Mouse (Mus musculus) forebrain, embryonic 12.5 days (tissue): Measurements from ENCODE around the gene Nfib. TPM values are rescaled to one million over a fixed set of nuclear protein-coding genes. Genes with fewer than 3 reads are reported as not detected.

ENCODE experiments used
- ATAC-seq: fragments of 200-750 bp; cut with Nextera tagmentation; 2 replicates; pipeline ENCODE4 v1.8.0; 2017; ENCODE audit warnings: moderate TSS enrichment; ENCODE audit not compliant: low FRiP score
- H3K27ac ChIP-seq: fragments of 300-500 bp; sonication (generic); 2 replicates; pipeline ENCODE4 v1.5.1; 2016; ENCODE audit warnings: mild to moderate bottlenecking
- H3K27me3 ChIP-seq: fragments of 300-500 bp; sonication (generic); 2 replicates; pipeline ENCODE4 v1.6.1; 2016; ENCODE audit warnings: mild to moderate bottlenecking
- H3K36me3 ChIP-seq: fragments of 300-500 bp; sonication (generic); replicated peaks from 2 replicates; pipeline ENCODE4 v1.6.1; 2016; ENCODE audit warnings: mild to moderate bottlenecking
- H3K4me1 ChIP-seq: fragments of 300-500 bp; sonication (generic); 2 replicates; pipeline ENCODE4 v1.6.1; 2016
- H3K4me2 ChIP-seq: fragments of 300-500 bp; sonication (generic); 2 replicates; pipeline ENCODE4 v1.6.1; 2016; ENCODE audit warnings: mild to moderate bottlenecking, moderate library complexity
- H3K4me3 ChIP-seq: fragments of 300-500 bp; sonication (generic); replicated peaks from 2 replicates; pipeline ENCODE4 v1.5.1; 2016; ENCODE audit warnings: mild to moderate bottlenecking
- H3K9ac ChIP-seq: fragments of 300-500 bp; sonication (generic); 2 replicates; pipeline ENCODE4 v1.6.1; 2016; ENCODE audit warnings: mild to moderate bottlenecking
- H3K9me3 ChIP-seq: fragments of 300-500 bp; sonication (generic); 2 replicates; pipeline ENCODE4 v1.6.1; 2016
- WGBS: fragments of 180-500 bp; shearing (Covaris S2); methylation state at CpG from one replicate; pipeline ENCODE4 v1.1.7; 2016; 5-methylcytosine and 5-hydroxymethylcytosine counted together
- polyA plus RNA-seq: library from polyadenylated mRNA; unstranded; fragments of >200 nt; fragmentation: Nextera tagmentation; extraction: Ambion mirVana; gene quantifications from 2 replicates; pipeline ENCODE4 v1.2.1, GENCODE M21; 2016

The Nfib gene
- polyA plus RNA-seq, 1 experiment from 2014 or later: 103 TPM

- ATAC-seq: no peak
- WGBS: 4% methylated on average over 16 of the region's 16 CpGs
- peaks cover 52% of the 10 kb centered on the region for H3K4me1 ChIP-seq
- H3K9me3 ChIP-seq: no peaks in the 10 kb centered on the region
- H3K27ac ChIP-seq: peak overlapping the region; percentile 95
- H3K9ac ChIP-seq: peak overlapping the region; percentile 71
- no peaks in the 10 kb centered on the region for H3K36me3 ChIP-seq
- H3K27me3 ChIP-seq: no peaks in the 10 kb centered on the region
- peak overlapping the region; percentile 95 for H3K4me3 ChIP-seq
- peak overlapping the region; percentile 95 for H3K4me2 ChIP-seq
Observed at GRCm38 (mm10) chr4:82511001-82511513, 194.5 kb downstream of the Nfib start.

- no peak for ATAC-seq
- 7% methylated on average over 4 of the region's 4 CpGs for WGBS
- peaks cover 55% of the 10 kb centered on the region for H3K4me1 ChIP-seq
- H3K4me2 ChIP-seq: peak overlapping the region; percentile 95
- H3K27me3 ChIP-seq: no peaks in the 10 kb centered on the region
- H3K27ac ChIP-seq: peak overlapping the region; percentile 100
- H3K36me3 ChIP-seq: no peaks in the 10 kb centered on the region
- peak overlapping the region; percentile 95 for H3K4me3 ChIP-seq
- H3K9me3 ChIP-seq: no peaks in the 10 kb centered on the region
- peak overlapping the region; percentile 97 for H3K9ac ChIP-seq
Observed at GRCm38 (mm10) chr4:82509771-82510170, 195.8 kb downstream of the Nfib start.

GRCm38 (mm10) chr4:82509166-82509767 lies 196.3 kb downstream of the Nfib start:
- no peak for ATAC-seq
- H3K9ac ChIP-seq: peak overlapping the region; percentile 97
- H3K4me3 ChIP-seq: peak overlapping the region; percentile 95
- H3K27me3 ChIP-seq: no peaks in the 10 kb centered on the region
- H3K27ac ChIP-seq: peak overlapping the region; percentile 100
- no peaks in the 10 kb centered on the region for H3K36me3 ChIP-seq
- H3K4me1 ChIP-seq: peaks cover 55% of the 10 kb centered on the region
- H3K4me2 ChIP-seq: peak overlapping the region; percentile 95
- WGBS: 22% methylated on average over 2 of the region's 2 CpGs
- H3K9me3 ChIP-seq: no peaks in the 10 kb centered on the region

GRCm38 (mm10) chr4:82508281-82508687 lies 197.3 kb downstream of the Nfib start:
- ATAC-seq: no peak
- no peaks in the 10 kb centered on the region for H3K27me3 ChIP-seq
- 5% methylated on average over 7 of the region's 7 CpGs for WGBS
- H3K4me3 ChIP-seq: peak overlapping the region; percentile 95
- no peaks in the 10 kb centered on the region for H3K9me3 ChIP-seq
- H3K4me2 ChIP-seq: peak overlapping the region; percentile 95
- no peaks in the 10 kb centered on the region for H3K36me3 ChIP-seq
- H3K4me1 ChIP-seq: peaks cover 55% of the 10 kb centered on the region
- H3K9ac ChIP-seq: peak overlapping the region; percentile 97
- H3K27ac ChIP-seq: peak overlapping the region; percentile 100

DNA sequence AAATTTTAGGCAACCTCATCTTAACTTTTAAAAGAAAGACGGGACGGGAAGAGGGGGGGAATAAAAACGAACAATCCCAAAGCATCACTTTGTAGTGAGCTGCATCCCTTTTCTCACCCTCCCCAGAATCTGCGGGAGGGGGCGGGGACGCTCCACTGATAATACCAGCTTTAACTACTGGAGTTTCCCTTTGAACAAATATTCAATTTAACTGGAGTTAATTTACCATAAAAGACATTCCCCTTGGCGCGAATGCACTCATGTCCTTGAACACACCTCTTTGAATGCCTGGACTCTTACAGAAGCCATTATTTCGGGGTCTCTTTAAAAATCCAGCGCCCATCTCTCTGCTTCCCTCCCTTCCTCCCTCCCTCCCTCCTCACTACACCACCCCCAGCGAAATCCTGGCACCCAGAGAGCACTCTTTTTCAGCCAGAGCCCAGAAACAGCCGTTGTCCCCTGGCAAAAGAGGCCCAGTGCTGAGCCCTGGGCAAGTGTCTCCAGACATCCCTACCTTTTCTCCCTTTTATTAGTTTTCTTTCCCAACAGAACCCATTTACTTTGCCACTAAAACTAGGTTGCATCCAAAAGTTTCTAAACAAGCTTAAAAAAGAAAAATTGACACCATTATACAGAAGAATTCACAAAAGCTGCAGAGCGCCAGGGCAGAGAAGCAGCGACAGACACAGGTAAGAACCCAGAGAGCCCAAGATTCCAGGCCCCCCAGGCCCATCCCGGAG lies 197.8 kb downstream of the Nfib start:
- Histone ChIP-seq H3K4me3 (peak overlapping the region; percentile 95), H3K4me1 (peaks cover 55% of the 10 kb centered on the region), H3K4me2 (peak overlapping the region; percentile 95), H3K9ac (peak overlapping the region; percentile 97), H3K27ac (peak overlapping the region; percentile 100), H3K9me3 (no peaks in the 10 kb centered on the region), H3K27me3 (no peaks in the 10 kb centered on the region), H3K36me3 (no peaks in the 10 kb centered on the region)
- 3% methylated on average over 15 of the region's 15 CpGs for WGBS
- ATAC-seq: peak; percentile 5; the same call in 1 of the 2 replicates

- peak overlapping the region; percentile 100 for H3K27ac ChIP-seq
- no peaks in the 10 kb centered on the region for H3K36me3 ChIP-seq
- H3K4me1 ChIP-seq: peaks cover 47% of the 10 kb centered on the region
- peak overlapping the region; percentile 95 for H3K4me2 ChIP-seq
- peak overlapping the region; percentile 97 for H3K9ac ChIP-seq
- H3K27me3 ChIP-seq: no peaks in the 10 kb centered on the region
- peak overlapping the region; percentile 95 for H3K4me3 ChIP-seq
- H3K9me3 ChIP-seq: no peaks in the 10 kb centered on the region
- ATAC-seq: peak; percentile 69
- WGBS: under 1% methylated on average over 24 of the region's 30 CpGs
Observed at GRCm38 (mm10) chr4:82506731-82507331, 198.7 kb downstream of the Nfib start.

GRCm38 (mm10) chr4:82506081-82506730 lies 199.3 kb downstream of the Nfib start:
- Histone ChIP-seq H3K9ac (peak overlapping the region; percentile 97), H3K4me1 (peaks cover 40% of the 10 kb centered on the region), H3K36me3 (no peaks in the 10 kb centered on the region), H3K4me2 (peak overlapping the region; percentile 95), H3K4me3 (peak overlapping the region; percentile 95), H3K27ac (peak overlapping the region; percentile 100), H3K27me3 (no peaks in the 10 kb centered on the region), H3K9me3 (no peaks in the 10 kb centered on the region)
- ATAC-seq: peak; percentile 78
- WGBS: under 1% methylated on average over 57 of the region's 81 CpGs

- Histone ChIP-seq H3K4me1 (peaks cover 40% of the 10 kb centered on the region), H3K4me2 (peak overlapping the region; percentile 95), H3K27ac (peak overlapping the region; percentile 100), H3K27me3 (no peaks in the 10 kb centered on the region), H3K9me3 (no peaks in the 10 kb centered on the region), H3K4me3 (peak overlapping the region; percentile 95), H3K9ac (peak overlapping the region; percentile 97), H3K36me3 (no peaks in the 10 kb centered on the region)
- WGBS: 1% methylated on average over 70 of the region's 72 CpGs
- ATAC-seq: peak; percentile 27
Observed at GRCm38 (mm10) chr4:82505121-82506031, 200.2 kb downstream of the Nfib start.

- Histone ChIP-seq H3K9ac (peak overlapping the region; percentile 97), H3K4me2 (peak overlapping the region; percentile 95), H3K4me1 (peaks cover 44% of the 10 kb centered on the region), H3K27me3 (no peaks in the 10 kb centered on the region), H3K27ac (peak overlapping the region; percentile 100), H3K36me3 (no peaks in the 10 kb centered on the region), H3K9me3 (no peaks in the 10 kb centered on the region), H3K4me3 (peak overlapping the region; percentile 95)
- WGBS: under 1% methylated on average over 61 of the region's 62 CpGs
- no peak for ATAC-seq
Observed at GRCm38 (mm10) chr4:82504284-82505120, 201.0 kb downstream of the Nfib start.

DNA sequence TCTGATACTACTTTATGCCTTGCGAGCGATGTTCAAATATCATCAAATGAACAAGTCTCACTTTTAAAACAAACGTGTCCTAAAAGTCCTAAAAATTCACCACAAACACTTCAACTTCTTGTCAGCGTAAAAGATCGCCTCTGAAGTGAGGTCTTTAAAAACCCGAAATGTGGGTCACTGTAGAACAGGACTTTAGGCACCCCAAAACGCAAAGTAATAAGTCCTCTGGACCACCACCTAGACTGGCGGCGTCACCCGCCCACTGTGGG lies 201.6 kb downstream of the Nfib start:
- peak overlapping the region; percentile 97 for H3K9ac ChIP-seq
- H3K4me3 ChIP-seq: peak overlapping the region; percentile 95
- no peak for ATAC-seq
- H3K4me1 ChIP-seq: peaks cover 44% of the 10 kb centered on the region
- no peaks in the 10 kb centered on the region for H3K9me3 ChIP-seq
- peak overlapping the region; percentile 100 for H3K27ac ChIP-seq
- no peaks in the 10 kb centered on the region for H3K27me3 ChIP-seq
- peak overlapping the region; percentile 95 for H3K4me2 ChIP-seq
- under 1% methylated on average over 10 of the region's 10 CpGs for WGBS
- H3K36me3 ChIP-seq: no peaks in the 10 kb centered on the region
